Mouse (Mus musculus): ENCODE measurements at regions not wholly inside any gene's neighbourhood (a gene's known extent, or its start where the extent isn't known, plus 50 kb on each side); places are given as distances from the start of the nearest gene placed in this dataset.

DNA sequence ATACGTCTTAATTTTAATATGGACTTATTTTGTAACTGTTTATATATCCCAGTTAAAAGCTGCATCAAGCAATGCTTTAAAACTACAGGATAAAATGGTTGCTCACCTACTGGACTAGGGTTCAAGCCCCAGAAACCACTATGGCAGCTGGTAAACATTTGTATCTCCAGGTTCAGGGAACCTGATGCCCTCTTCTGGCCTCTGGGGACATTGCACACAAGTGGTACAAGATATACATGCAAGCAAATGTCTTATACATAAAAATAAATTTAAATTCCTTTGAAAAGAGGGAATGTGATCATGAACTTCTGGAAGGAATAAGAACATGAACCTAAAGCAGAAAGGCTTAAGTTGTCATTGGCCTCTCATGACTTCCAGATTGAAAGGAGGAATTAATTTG lies 257.8 kb upstream of the Ift57 start:
- TF ChIP-seq CTCF (IDR thresholded peaks at IDR 0.05; ENCODE audit: control insufficient read depth, insufficient read depth, insufficient read length) (no peak), MYOG (IDR thresholded peaks at IDR 0.05; ENCODE audit: control insufficient read depth, extremely low read depth, insufficient read length) (no peak), MAX (IDR thresholded peaks at IDR 0.05) (no peak), USF1 (IDR thresholded peaks at IDR 0.05; ENCODE audit: low read depth) (no peak)

Measured in C2C12 (cell line).